Mouse (Mus musculus): ENCODE measurements at regions not wholly inside any gene's neighbourhood (a gene's known extent, or its start where the extent isn't known, plus 50 kb on each side); places are given as distances from the start of the nearest gene placed in this dataset.

DNA sequence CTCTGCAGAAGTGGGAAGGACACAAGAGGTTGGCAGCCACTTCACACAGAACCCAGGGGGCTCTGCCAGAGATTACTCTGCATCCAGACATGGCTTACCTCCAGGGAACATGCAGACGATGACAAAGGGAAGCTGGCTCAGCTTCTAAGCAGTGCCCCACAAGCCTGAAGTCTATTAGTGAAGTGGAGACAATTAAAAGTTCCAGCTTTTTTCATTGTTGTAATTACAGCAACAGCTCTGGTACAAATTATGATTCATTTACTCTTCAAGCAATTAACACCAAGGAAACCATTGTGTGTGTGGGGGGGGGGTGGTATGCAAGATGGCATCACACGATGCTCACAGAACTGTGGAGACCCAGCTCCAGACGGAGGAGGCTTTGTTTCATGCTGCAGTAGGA lies 66.3 kb upstream of the Ado start:
- no peak for TF ChIP-seq CTCF (IDR thresholded peaks at IDR 0.05; ENCODE audit: low read depth)
- TF ChIP-seq EP300 (IDR thresholded peaks at IDR 0.05; ENCODE audit: low read depth) = no peak

Data from liver, embryonic 14.5 days (tissue).